Mouse (Mus musculus) megakaryocyte, embryonic 14.5 days (primary cell): ENCODE results near the gene Foxn3.

ENCODE experiments used
- FLI1 ChIP-seq: IDR thresholded peaks from 2 replicates; pipeline ENCODE4 v1.6.1; 2012; ENCODE audit warnings: low read length, inconsistent platforms, mixed read lengths
- GATA1 ChIP-seq: IDR thresholded peaks from 3 replicates; pipeline ENCODE4 v1.6.1; 2012; ENCODE audit warnings: mixed read lengths, low read length, inconsistent platforms, borderline replicate concordance

- TF ChIP-seq GATA1, result no peak
- no peak for TF ChIP-seq FLI1
These were observed 357.6 kb downstream of the Foxn3 start for GRCm38 (mm10) chr12:99205734-99206133.
